Mouse (Mus musculus): Measurements from ENCODE around the gene Gm21900.
"Not testable (repeated sequence)": the region's sequence is repeated elsewhere in the genome, so short reads cannot be mapped to it uniquely, and the experiment has no call there.

The Gm21900 gene

GRCm38 (mm10) chrY:10616061-10616460, at the start of gene Gm21900:
TSS of gene Gm21900 (plus strand) at chrY:10616361.
- DNase-seq (ENCODE audit: low read depth, low spot score): not testable (repeated sequence)

- not testable (repeated sequence) for DNase-seq (ENCODE audit: low read depth, low spot score)
These were observed 27.4 kb downstream of the Gm21900 start for GRCm38 (mm10) chrY:10643516-10643915.
